8 mouse cellular contexts compared by ENCODE assay signal in genomic region chr10:128092506-128093495, GRCm38 (mm10). TPM values are rescaled to one million over a fixed set of nuclear protein-coding genes. Genes with fewer than 3 reads are reported as not detected.
DNase-seq lines count a peak whose midpoint lies in the region; ATAC-seq and TF ChIP-seq lines count a peak whose summit lies in the region.

No protein-coding gene starts in this region.

- H3K27me3 ChIP-seq in G1E (ENCODE audit: insufficient read depth, low read length) = no peaks in the 10 kb centered on the region
- H3K27me3 ChIP-seq in forebrain, embryonic 13.5 days = no peaks in the 10 kb centered on the region
- H3K27me3 ChIP-seq in lung, postnatal 0 days (replicated peaks; ENCODE audit: insufficient read depth, low read length) = no peaks in the 10 kb centered on the region

- H3K27ac ChIP-seq in forebrain, embryonic 13.5 days = peak overlapping the region; percentile 89
- H3K27ac ChIP-seq in layer of hippocampus, adult 2 months = peak overlapping the region; percentile 97
- peak overlapping the region; percentile 95 for H3K27ac ChIP-seq in lung, postnatal 0 days (ENCODE audit: low read length)

- peaks cover 81% of the 10 kb centered on the region for H3K4me1 ChIP-seq in G1E (ENCODE audit: insufficient read depth, low read depth, low read length)
- peaks cover 51% of the 10 kb centered on the region for H3K4me1 ChIP-seq in forebrain, embryonic 13.5 days
- peaks cover 17% of the 10 kb centered on the region; the same call in 1 of the 2 replicates for H3K4me1 ChIP-seq in lung, postnatal 0 days (ENCODE audit: insufficient read depth, low read depth, low read length)

- DNase-seq in G1E (ENCODE audit: low spot score) = peak; percentile 83
- peak; percentile 75 for DNase-seq in cerebellum, adult 11 months
- DNase-seq in heart, postnatal 10 days = peak; percentile 88 to 91
- peak; percentile 70 to 74 for DNase-seq in layer of hippocampus, adult 2 months (ENCODE audit: low spot score in 2 of 2)
- peak; percentile 94 for DNase-seq in lung, postnatal 0 days (ENCODE audit: low spot score)
- peak; percentile 67 for DNase-seq in ovary, postnatal 14 days (ENCODE audit: low spot score)
- peak; percentile 88 for DNase-seq in thymus, postnatal 14 days

- peak overlapping the region; percentile 89 for H3K4me3 ChIP-seq in G1E (ENCODE audit: low read depth, low read length)
- H3K4me3 ChIP-seq in forebrain, embryonic 13.5 days = peak overlapping the region; percentile 78
- H3K4me3 ChIP-seq in layer of hippocampus, adult 2 months = peak overlapping the region; percentile 88
- peak overlapping the region; percentile 90 for H3K4me3 ChIP-seq in lung, postnatal 0 days (ENCODE audit: low read depth, low read length)

- under 1% methylated on average over 63 of the region's 88 CpGs for WGBS in forebrain, embryonic 13.5 days
- WGBS in lung, postnatal 0 days = 2% methylated on average over 47 of the region's 88 CpGs

- intact Hi-C loops in heart, postnatal 10 days (cut with DNase I) = no loop called here

- peak overlapping the region; percentile 91 for H3K4me2 ChIP-seq in forebrain, embryonic 13.5 days
- peak overlapping the region; percentile 86 for H3K4me2 ChIP-seq in lung, postnatal 0 days (replicated peaks; ENCODE audit: low read depth, low read length)

- H3K36me3 ChIP-seq in G1E (replicated peaks) = peaks cover 30% of the 10 kb centered on the region
- peaks cover 31% of the 10 kb centered on the region for H3K36me3 ChIP-seq in forebrain, embryonic 13.5 days (ENCODE audit: poor library complexity, severe bottlenecking)
- H3K36me3 ChIP-seq in lung, postnatal 0 days (ENCODE audit: insufficient read depth, low read length) = peaks cover 24% of the 10 kb centered on the region

- H3K9me3 ChIP-seq in G1E (replicated peaks) = no peaks in the 10 kb centered on the region
- H3K9me3 ChIP-seq in forebrain, embryonic 13.5 days (replicated peaks) = no peaks in the 10 kb centered on the region
- no peaks in the 10 kb centered on the region for H3K9me3 ChIP-seq in lung, postnatal 0 days (ENCODE audit: low read length)

- no peak for ATAC-seq in G1E (ENCODE audit: extremely low read depth, insufficient number of reproducible peaks, low FRiP score, poor library complexity, severe bottlenecking)
- peak; percentile 54 for ATAC-seq in forebrain, embryonic 13.5 days
- ATAC-seq in lung, postnatal 0 days = peak; percentile 76

- peak overlapping the region; percentile 85 for H3K9ac ChIP-seq in forebrain, embryonic 13.5 days
- H3K9ac ChIP-seq in lung, postnatal 0 days (replicated peaks; ENCODE audit: low read depth) = peak overlapping the region; percentile 71

- TF ChIP-seq EP300 in lung, postnatal 0 days (IDR thresholded peaks at IDR 0.05) = 0 out of 2 replicates have a peak, but pooled peaks have one; percentile 7

- TF ChIP-seq CTCF in G1E (IDR thresholded peaks at IDR 0.05; ENCODE audit: low read depth, low read length) = no peak
- peak; percentile 66 for TF ChIP-seq CTCF in layer of hippocampus, adult 2 months (conservative IDR thresholded peaks at IDR 0.05)
- peak; percentile 71 for TF ChIP-seq CTCF in lung, postnatal 0 days (IDR thresholded peaks at IDR 0.05)

RNA-seq across cellular contexts. Expression of gene Baz2a, which starts 1.4 kb away (rescaled TPM):
- total RNA-seq in G1E (2014; fragmentation: Nextera tagmentation) = 102 and 116 TPM in 2 replicates
- total RNA-seq in G1E (2017) = 14.8 and 16.6 TPM in 2 replicates
- polyA plus RNA-seq in G1E (2012) = 24.8 and 34.7 TPM in 2 replicates
- polyA plus RNA-seq in forebrain, embryonic 13.5 days (2015; fragmentation: Nextera tagmentation; extraction: Ambion mirVana) = 11.6 and 12.6 TPM in 2 replicates
- 10 to 100 TPM; 26.1 to 27.8 TPM for total RNA-seq in heart, postnatal 10 days (2021)
- total RNA-seq in layer of hippocampus, adult 2 months (2021) = 10 to 100 TPM; 42.8 to 45.5 TPM
- 11.2 and 11.4 TPM in 2 replicates for polyA plus RNA-seq in lung, postnatal 0 days (2015; fragmentation: Nextera tagmentation; extraction: Ambion mirVana)

RNA-seq across cellular contexts. Expression of gene Atp5b, which starts 9.7 kb away (rescaled TPM):
- total RNA-seq in G1E (2014; fragmentation: Nextera tagmentation) = 2,076 and 2,077 TPM in 2 replicates
- total RNA-seq in G1E (2017) = 2,841 and 2,974 TPM in 2 replicates
- polyA plus RNA-seq in G1E (2012) = 1,412 and 1,783 TPM in 2 replicates
- 2,170 and 2,214 TPM in 2 replicates for polyA plus RNA-seq in forebrain, embryonic 13.5 days (2015; fragmentation: Nextera tagmentation; extraction: Ambion mirVana)
- 1,000 to 10,000 TPM; 7,591 to 7,651 TPM for total RNA-seq in heart, postnatal 10 days (2021)
- 1,000 to 10,000 TPM; 1,635 to 1,673 TPM for total RNA-seq in layer of hippocampus, adult 2 months (2021)
- polyA plus RNA-seq in lung, postnatal 0 days (2015; fragmentation: Nextera tagmentation; extraction: Ambion mirVana) = 1,155 and 1,171 TPM in 2 replicates

RNA-seq across cellular contexts. Expression of gene Ptges3, which starts 34.0 kb away (rescaled TPM):
- 209 and 228 TPM in 2 replicates for total RNA-seq in G1E (2014; fragmentation: Nextera tagmentation)
- 269 and 315 TPM in 2 replicates for total RNA-seq in G1E (2017)
- 268 and 269 TPM in 2 replicates for polyA plus RNA-seq in G1E (2012)
- 562 and 583 TPM in 2 replicates for polyA plus RNA-seq in forebrain, embryonic 13.5 days (2015; fragmentation: Nextera tagmentation; extraction: Ambion mirVana)
- 10 to 100 TPM; 91.9 to 99.8 TPM for total RNA-seq in heart, postnatal 10 days (2021)
- total RNA-seq in layer of hippocampus, adult 2 months (2021) = 100 to 1,000 TPM; 135 to 142 TPM
- polyA plus RNA-seq in lung, postnatal 0 days (2015; fragmentation: Nextera tagmentation; extraction: Ambion mirVana) = 239 and 259 TPM in 2 replicates

RNA-seq across cellular contexts. Expression of gene Naca, which starts 57.4 kb away (rescaled TPM):
- total RNA-seq in G1E (2014; fragmentation: Nextera tagmentation) = 544 and 609 TPM in 2 replicates
- 1,963 and 1,995 TPM in 2 replicates for total RNA-seq in G1E (2017)
- 99.4 and 167 TPM in 2 replicates for polyA plus RNA-seq in G1E (2012)
- 715 and 810 TPM in 2 replicates for polyA plus RNA-seq in forebrain, embryonic 13.5 days (2015; fragmentation: Nextera tagmentation; extraction: Ambion mirVana)
- total RNA-seq in heart, postnatal 10 days (2021) = 100 to 1,000 TPM; 639 to 645 TPM
- 100 to 1,000 TPM; 333 to 336 TPM for total RNA-seq in layer of hippocampus, adult 2 months (2021)
- polyA plus RNA-seq in lung, postnatal 0 days (2015; fragmentation: Nextera tagmentation; extraction: Ambion mirVana) = 445 and 456 TPM in 2 replicates
